Mouse (Mus musculus): ENCODE data around the gene Adgb. TPM values are rescaled to one million over a fixed set of nuclear protein-coding genes. Genes with fewer than 3 reads are reported as not detected.
A peak's percentile ranks its signal among the peaks of the same experiment; 100 is the strongest.

Gene Adgb
- total RNA-seq, 2 experiments from 2014 or later = 0.59 to 0.68 TPM

DNA sequence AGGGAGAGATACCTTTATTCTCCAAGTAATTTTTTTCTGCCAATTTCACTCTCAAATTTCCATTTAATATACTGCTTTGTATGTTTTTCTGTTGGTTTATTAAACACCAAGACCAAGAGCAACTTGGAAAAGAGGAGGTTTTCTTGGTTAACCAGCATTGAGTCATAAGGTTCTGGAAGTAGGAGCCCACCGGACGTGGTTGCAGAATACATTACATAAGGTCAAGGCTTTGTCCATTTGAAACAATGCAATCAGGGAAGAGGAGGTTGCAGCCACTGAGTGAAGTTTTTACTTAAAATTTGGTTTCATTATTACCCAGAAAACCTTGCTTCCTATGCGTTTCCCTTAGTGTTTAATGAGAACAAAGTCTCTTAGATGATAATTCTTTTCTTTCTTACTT, 119.9 kb downstream of the Adgb start:
- no peak for DNase-seq (ENCODE audit: low spot score in 2 of 2)

DNA sequence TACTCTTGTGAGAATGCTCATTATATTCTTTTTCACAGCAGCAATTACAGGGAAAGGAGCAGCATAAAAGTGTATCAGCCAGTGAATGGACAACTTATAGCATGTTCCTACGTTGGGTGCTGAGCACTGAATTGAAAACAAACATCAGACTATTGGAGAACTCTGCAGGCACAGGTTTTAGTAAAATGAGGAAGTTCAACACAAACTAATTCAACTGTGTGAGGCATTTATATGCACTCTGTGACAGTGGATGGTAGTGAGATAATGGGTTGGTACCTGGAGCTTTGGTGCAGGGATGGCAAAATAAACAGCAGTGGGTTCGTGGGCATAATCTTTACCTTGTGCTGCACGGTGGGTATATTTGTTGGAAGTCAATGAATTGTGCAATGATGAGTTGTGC, 121.6 kb downstream of the Adgb start:
- DNase-seq (ENCODE audit: low spot score in 2 of 2) = no peak

DNA sequence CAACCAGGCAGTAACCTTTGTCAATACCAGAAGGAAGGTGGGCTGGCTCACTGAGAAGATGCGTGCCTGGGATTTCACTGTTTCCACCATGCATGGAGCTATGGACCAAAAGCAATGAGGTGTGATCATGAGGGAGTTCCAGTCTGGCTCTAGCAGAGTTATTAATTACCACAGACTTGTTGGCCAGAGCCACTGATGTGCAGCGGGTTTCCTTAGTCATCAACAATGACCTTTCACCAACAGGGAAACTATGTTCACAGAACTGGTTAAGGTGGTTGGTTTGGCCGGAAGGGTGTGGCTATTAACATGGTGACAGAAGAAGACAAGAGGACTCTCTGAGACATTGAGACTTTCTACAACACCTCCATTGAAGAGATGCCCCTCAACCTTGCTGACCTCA, 128.2 kb downstream of the Adgb start:
- no peak for DNase-seq (ENCODE audit: low spot score in 2 of 2)

DNA sequence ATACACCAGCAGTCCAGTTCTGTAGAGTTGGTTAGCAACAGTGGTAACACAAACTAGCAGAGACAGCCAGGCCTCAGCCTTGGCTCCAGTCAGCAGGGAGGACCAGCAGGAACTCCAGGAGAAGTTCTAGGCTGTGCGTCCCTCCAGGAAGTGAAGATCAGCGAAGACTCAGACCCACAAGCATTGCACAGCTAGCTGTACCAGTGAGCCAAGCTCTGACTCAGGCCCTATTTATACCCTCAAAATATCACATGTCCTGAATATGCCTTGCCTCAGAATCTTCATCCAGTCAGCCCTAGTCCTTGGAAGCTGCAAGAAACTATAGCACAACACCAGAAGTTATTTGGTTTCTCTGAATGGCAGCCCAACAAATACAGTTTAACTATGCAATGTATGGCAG, 146.6 kb downstream of the Adgb start:
- peak in 1 of 2 experiments; percentile 24 for DNase-seq (ENCODE audit: low spot score in 2 of 2)

DNA sequence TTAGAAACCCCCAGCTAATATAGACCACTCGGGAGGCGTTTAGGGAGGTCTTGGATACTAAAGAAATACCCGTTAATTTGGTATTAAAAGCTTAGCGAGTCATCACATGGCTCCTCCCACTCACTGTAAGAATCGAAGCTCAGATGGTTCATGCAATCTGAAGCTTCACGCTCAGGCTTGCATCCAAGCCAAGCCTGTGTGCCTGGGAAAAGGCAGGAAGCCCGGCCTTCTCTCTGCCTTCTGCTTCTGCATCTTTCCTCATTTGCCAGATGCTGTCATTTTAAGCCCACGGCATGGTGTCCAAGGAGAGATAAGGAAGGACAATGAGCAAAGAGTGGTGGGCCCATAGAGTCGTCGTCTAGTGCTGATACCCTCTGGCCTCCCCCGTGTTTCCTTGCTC, 149.2 kb downstream of the Adgb start:
- peak; percentile 69 to 87 for DNase-seq (ENCODE audit: low spot score in 2 of 2)

DNA sequence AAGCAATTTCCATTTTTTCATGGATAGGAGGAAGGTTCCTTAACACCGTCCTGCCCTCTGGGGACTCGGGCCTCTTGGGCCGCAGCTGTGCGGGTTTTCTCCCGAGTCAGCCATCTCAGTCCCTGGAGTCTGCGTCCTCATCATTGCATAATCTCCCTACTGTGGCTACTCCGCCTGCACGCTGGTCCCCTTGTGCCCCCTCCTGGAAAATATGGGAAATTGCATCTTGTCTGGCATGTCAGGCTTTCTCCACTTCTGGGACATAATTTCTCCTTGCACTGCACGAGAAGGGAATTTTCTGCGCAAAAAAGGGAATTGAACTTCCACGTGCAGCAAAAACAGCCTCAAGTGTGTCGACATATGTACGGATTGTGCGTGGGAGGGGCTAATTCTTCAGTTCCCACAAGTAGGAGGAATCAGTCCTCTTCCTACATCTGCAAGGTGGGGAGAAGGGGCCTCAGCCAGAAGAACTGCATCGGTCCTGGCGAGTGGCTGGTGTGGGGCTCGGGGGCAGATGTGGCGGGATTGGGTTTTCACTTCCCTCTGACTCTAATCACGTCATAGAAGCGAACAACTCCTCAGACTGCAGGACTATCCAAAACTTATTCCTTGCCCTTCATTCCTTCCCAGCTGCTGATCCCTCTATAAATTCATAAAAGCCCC, 150.9 kb downstream of the Adgb start:
- DNase-seq (ENCODE audit: low spot score in 2 of 2) = peak; percentile 75 to 89

DNA sequence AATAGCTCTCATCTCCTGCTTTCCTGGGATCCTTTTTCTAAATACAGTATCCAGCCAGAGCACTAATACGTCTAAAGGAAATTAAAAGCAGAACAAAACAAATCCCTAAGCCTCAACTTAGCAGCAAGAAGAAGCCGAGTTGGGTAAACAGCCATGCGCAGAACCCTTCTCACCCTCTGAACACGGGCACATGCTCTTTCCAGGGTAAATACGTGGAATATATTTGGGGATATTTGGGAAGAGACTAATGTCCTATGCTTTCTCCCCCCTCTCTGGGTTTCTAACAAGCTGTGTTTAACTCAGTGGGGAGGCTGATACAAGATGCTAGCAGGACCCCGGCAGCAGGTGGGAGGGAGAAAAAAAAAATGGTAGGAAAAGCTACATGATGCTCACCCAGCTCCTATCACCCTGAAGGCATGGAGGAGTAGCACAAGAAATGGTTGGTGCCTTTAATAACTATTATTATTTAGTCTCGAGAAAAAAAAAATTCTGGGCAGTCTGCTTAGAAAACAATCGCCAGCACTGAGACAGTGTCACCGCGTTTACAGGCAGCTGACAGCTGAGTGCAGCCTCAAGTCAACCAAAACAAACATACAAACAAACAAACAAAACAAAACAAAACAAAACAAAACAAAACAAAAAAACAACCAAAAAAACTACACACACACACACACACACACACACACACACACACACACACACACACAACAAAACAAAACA, 151.6 kb downstream of the Adgb start:
- DNase-seq (ENCODE audit: low spot score in 2 of 2) = peak in 1 of 2 experiments; percentile 52

DNA sequence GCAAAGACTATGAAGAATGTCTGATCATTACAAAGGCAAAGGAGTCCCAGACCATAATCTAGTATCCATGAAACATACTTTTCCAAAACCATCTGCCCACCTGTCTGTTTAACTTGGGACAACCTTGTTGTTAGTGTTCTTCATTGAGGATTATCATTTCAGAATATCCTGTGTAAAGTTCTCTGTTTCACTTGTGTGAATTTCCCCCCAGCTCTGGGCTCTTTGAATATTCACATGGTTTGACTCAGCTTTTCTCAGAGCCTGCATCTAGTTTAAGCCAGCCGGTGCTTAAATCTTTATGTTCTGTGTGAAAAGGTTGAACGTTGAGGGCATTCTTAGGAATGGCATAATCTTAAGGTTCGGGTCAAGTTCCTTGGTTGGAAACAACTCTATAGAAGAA, 154.0 kb downstream of the Adgb start:
- DNase-seq (ENCODE audit: low spot score in 2 of 2) = no peak

DNA sequence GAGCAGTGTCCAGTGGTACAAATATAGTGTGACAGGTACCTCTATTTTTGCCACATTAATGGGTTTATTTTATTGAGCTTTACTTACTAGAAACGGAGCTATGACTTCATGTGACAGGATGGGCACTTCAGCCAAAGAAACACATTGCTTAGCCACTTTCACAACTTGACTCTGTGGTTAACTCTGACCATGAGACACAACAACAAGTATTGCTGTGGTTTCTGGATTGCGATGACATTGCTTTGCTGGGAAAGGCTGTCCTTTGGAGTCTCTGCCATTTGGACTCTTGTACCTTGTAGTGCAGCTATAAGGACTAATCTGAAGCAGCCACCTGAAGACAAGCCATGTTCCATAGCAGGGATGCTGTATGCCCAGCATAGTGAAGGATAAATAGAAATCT, 156.5 kb downstream of the Adgb start:
- DNase-seq (ENCODE audit: low spot score in 2 of 2) = no peak

DNA sequence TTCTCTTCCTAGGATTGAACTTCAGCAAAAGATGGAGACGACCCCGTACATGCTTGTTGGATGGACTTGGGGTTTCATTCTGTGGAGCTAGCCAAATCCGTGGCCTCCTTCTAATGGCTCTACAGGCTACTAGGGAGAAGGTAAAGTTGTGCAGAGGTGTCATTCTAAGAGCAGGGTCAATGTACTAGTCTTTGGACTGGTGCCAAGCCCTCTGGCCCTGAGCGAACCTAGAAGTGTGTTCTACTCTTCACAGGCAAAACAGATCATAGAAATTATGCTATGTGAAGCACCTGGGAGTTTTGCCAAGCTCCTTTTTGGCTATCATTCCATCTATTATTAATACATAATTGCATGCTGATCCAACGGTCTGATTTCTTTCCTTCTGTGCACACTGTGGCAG, 157.6 kb downstream of the Adgb start:
- DNase-seq (ENCODE audit: low spot score in 2 of 2) = no peak

DNA sequence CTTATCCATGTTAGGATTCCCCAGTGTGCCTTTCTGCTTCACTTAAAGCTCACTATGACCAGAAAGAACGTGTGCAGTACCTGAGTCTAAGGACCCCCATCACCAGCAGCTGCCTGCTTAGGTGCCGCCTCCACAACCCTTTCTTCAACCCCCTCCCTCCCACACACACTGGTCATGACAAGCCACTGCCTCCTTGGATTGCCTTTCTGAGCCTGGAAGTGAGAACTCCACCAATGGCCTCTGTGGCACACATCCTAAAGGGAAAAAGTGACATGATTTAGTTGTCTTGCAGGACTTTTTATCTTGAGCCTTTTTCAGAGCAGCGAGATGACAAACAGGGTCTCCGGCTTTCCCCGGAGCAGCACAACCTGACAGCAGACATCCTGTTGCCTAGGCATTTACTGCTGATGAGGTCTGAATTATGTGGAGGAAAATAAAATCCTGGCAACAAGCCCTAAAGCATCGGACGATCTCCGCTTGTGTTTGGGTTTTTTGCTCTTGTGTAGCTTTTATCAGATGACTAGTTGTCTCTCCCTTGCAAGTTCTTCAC, 162.2 kb downstream of the Adgb start:
- no peak for DNase-seq (ENCODE audit: low spot score in 2 of 2)

DNA sequence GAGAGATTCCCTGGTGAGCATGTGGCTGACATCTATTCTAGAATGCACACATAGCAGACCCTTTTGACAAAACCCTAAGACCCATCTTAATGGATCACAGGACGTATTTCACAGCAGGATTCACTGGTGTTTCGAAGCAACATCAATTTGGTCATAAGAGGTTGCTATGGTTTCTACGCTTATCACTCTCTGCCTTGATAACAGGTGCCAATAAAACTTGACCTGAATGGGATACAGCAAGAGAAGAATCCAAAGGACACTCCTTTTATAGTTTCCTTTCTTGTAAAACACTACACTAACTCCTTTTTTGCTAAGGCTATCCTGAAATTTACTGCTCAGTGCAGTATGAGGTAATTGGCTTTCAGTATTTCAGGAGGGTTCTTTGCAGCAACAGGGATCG, 163.1 kb downstream of the Adgb start:
- no peak for DNase-seq (ENCODE audit: low spot score in 2 of 2)

DNA sequence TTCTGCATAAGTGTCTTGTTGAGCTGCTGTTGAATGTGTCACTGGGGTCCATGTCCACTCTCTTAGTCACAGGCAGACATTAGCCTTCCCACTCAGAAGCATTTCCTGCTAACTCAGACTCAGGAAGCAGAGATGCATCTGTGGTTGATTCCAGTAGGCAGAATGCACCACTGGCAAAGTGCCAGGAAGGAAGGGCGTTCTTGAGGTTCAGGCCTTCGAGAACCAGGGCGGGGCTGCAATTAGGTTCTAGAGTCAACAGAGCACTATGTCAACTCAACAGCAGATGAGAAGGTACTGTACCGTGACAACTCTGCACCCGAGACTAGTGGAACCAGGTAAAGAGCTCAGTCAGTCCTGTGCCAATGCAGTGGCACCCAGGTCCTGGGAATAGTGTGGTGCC, 164.7 kb downstream of the Adgb start:
- no peak for DNase-seq (ENCODE audit: low spot score in 2 of 2)

DNA sequence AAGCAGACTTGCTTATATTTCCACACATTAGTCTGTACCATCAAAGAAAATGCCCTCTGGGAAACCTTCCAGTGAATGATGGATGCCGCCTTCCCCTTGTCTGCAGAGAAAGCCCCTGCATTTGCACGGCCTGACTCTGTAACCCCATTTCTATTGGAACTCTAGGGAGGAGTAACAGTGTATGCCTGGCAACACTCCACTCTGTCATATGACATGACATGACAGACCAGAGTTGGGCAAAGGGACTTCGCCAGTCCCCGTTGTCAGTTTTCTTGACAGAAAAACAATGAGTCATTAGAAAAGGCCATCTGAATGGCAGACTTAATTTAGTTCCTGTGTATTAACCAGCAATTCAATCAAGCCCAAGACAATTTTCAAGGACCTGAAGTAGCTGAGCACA, 167.8 kb downstream of the Adgb start:
- DNase-seq (ENCODE audit: low spot score in 2 of 2) = no peak

DNA sequence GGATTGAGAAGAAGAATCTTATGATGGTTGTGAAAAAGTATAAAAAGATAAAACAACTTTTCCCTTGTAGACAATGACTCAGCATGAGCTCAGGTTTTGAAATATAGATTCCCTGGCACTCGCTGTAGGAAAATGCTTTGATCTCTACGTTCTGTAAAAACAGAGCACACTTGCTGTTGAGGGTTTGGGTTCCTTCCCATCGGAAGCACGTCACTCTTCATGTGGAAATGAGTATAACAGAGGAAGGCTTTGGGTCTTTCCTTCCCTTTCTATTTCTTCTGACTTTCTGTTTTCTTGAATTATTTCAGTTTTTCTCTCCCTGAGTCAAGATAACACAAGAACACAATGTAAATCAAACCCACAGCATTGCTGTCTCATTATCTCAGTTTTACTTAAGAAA, 170.4 kb downstream of the Adgb start:
- no peak for DNase-seq (ENCODE audit: low spot score in 2 of 2)

DNA sequence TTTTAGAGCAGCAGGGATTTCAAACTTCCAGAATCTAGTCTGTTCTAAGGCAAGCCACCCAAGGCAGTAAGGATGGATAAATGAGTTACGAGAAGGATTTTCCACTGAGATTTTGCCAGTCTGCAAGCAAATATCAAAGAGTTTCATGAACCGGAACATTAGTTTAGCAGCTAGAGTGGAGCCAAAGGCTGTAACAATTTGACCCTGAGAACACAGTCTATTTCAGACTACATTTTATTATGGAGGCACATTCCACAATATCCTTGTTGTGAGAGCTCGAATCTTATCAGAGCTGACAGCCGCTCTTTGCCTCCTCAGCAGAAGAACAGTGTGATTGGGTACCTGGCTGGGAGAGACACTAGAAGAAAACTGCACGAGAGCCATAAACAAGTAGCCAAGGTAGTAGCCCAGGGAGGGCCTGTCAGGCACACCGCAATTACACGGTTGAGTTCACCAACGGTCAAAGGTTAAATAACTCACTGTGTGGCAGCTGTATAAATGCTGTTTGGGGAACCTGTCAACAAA, 171.1 kb downstream of the Adgb start:
- no peak for DNase-seq (ENCODE audit: low spot score in 2 of 2)

DNA sequence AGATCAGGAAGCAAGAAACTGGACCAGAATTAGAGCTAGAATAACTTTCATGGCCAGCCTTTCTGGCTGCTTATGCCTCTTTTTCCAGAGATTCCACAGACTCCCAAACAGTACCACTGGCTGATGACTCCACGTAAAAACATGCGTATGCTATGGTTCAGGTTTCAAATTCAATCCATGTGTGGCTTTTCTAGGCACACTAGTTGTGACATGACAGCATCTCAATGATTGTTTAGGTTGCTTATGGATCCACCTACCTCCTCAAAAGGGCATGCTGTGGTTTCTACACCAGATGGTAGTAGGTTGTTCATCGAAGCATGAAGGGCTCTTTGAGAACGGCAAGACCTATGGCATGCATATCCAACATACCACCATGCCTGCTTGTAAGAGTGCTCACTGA, 172.1 kb downstream of the Adgb start:
- no peak for DNase-seq (ENCODE audit: low spot score in 2 of 2)

DNA sequence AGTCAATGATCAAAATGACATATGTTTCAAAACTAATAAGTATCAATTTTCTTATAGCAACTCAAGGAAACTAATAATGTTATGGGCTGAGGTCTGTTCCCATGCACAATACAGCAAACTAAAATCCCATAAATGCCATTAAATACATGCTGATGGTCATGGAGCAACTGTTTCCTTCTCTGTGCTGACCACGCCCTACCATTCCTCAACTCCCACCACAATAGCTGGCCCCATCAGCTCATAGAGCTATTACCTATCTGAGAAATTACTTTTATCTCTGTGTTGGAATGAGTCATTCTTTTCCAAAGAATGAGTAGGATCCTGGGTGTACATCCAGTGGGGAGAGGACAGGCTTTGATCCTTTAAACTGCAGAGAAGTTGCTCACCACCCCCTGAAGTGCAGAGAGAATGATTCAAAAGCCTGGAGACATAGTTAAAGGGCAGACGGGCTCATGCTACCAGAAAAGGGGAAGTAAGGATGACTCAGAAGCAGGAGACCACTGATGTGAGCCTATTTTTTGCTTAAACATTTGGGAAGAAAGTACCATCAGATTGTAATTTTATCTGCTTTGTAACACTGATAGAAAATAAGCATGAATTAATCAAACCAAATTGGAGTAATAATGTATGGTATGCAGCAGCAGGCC, 184.8 kb downstream of the Adgb start:
- no peak for DNase-seq (ENCODE audit: low spot score in 2 of 2)
